Mouse (Mus musculus): ENCODE measurements around the gene Ssrp1. TPM values are rescaled to one million over a fixed set of nuclear protein-coding genes. Genes with fewer than 3 reads are reported as not detected.

Gene Ssrp1
- total and polyA plus RNA-seq, 2 experiments from 2014 or later: 141 to 178 TPM

- 28% methylated on average over 5 of the region's 5 CpGs for WGBS
- Histone ChIP-seq H3K27ac (no peak overlapping the region), H3K27me3 (ENCODE audit: insufficient read depth, low read length) (no peaks in the 10 kb centered on the region), H3K4me3 (ENCODE audit: low read length) (no peak overlapping the region), H3K36me3 (ENCODE audit: insufficient read depth, low read length) (no peaks in the 10 kb centered on the region), H3K9ac (replicated peaks; ENCODE audit: low read length) (no peak overlapping the region), H3K4me1 (ENCODE audit: insufficient read depth, low read length) (no peaks in the 10 kb centered on the region), H3K9me3 (ENCODE audit: low read length) (no peaks in the 10 kb centered on the region), H3K4me2 (ENCODE audit: low read depth, low read length) (no peak overlapping the region)
- ATAC-seq: no peak
- DNase-seq (ENCODE audit: low spot score): no peak
- TF ChIP-seq CTCF (IDR thresholded peaks at IDR 0.05; ENCODE audit: low read depth): no peak
These were observed 58.9 kb downstream of the Ssrp1 start for GRCm38 (mm10) chr2:85095906-85096305.

Other genes with a start within 250 kb of the Ssrp1 start
- gene Ube2l6, start 238.4 kb upstream of the Ssrp1 start, total RNA-seq (2014; rRNA removed): 12.8 and 22.6 TPM in 2 replicates
- gene Ube2l6, start 238.4 kb upstream of the Ssrp1 start, polyA plus RNA-seq (2015; fragmentation: Nextera tagmentation; extraction: Ambion mirVana): 16.8 and 17.7 TPM in 2 replicates
- gene Smtnl1, start 214.6 kb upstream of the Ssrp1 start, total RNA-seq (2014; rRNA removed): 0.75 TPM in 1 of 2 replicates, not detected in the other
- gene Smtnl1, start 214.6 kb upstream of the Ssrp1 start, polyA plus RNA-seq (2015; fragmentation: Nextera tagmentation; extraction: Ambion mirVana): not detected in 2 replicates
- 44.5 and 57.3 TPM in 2 replicates for gene Timm10, start 210.2 kb upstream of the Ssrp1 start, total RNA-seq (2014; rRNA removed)
- 82.5 and 91.7 TPM in 2 replicates for gene Timm10, start 210.2 kb upstream of the Ssrp1 start, polyA plus RNA-seq (2015; fragmentation: Nextera tagmentation; extraction: Ambion mirVana)
- gene Slc43a1, start 198.4 kb upstream of the Ssrp1 start, total RNA-seq (2014; rRNA removed): 5.8 and 9.3 TPM in 2 replicates
- gene Slc43a1, start 198.4 kb upstream of the Ssrp1 start, polyA plus RNA-seq (2015; fragmentation: Nextera tagmentation; extraction: Ambion mirVana): 1.3 and 1.5 TPM in 2 replicates
- 10.1 and 12.2 TPM in 2 replicates for gene Rtn4rl2, start 150.5 kb upstream of the Ssrp1 start, total RNA-seq (2014; rRNA removed)
- gene Rtn4rl2, start 150.5 kb upstream of the Ssrp1 start, polyA plus RNA-seq (2015; fragmentation: Nextera tagmentation; extraction: Ambion mirVana): 4.2 and 4.3 TPM in 2 replicates
- 4.9 and 9.7 TPM in 2 replicates for gene Slc43a3, start 100.7 kb upstream of the Ssrp1 start, total RNA-seq (2014; rRNA removed)
- 4.1 and 6.4 TPM in 2 replicates for gene Slc43a3, start 100.7 kb upstream of the Ssrp1 start, polyA plus RNA-seq (2015; fragmentation: Nextera tagmentation; extraction: Ambion mirVana)
- not detected in 2 replicates for gene Prg2, start 56.8 kb upstream of the Ssrp1 start, total RNA-seq (2014; rRNA removed)
- gene Prg2, start 56.8 kb upstream of the Ssrp1 start, polyA plus RNA-seq (2015; fragmentation: Nextera tagmentation; extraction: Ambion mirVana): not detected in 2 replicates
- not detected in 2 replicates for gene Prg3, start 49.0 kb upstream of the Ssrp1 start, total RNA-seq (2014; rRNA removed)
- gene Prg3, start 49.0 kb upstream of the Ssrp1 start, polyA plus RNA-seq (2015; fragmentation: Nextera tagmentation; extraction: Ambion mirVana): not detected in 2 replicates
- 1.1 and 1.7 TPM in 2 replicates for gene P2rx3, start 228 bp downstream of the Ssrp1 start, total RNA-seq (2014; rRNA removed)
- gene P2rx3, start 228 bp downstream of the Ssrp1 start, polyA plus RNA-seq (2015; fragmentation: Nextera tagmentation; extraction: Ambion mirVana): 2.6 and 3.3 TPM in 2 replicates
- 70.0 and 113 TPM in 2 replicates for gene Tnks1bp1, start 10.8 kb downstream of the Ssrp1 start, total RNA-seq (2014; rRNA removed)
- gene Tnks1bp1, start 10.8 kb downstream of the Ssrp1 start, polyA plus RNA-seq (2015; fragmentation: Nextera tagmentation; extraction: Ambion mirVana): 17.4 and 19.3 TPM in 2 replicates
- gene Aplnr, start 99.0 kb downstream of the Ssrp1 start, total RNA-seq (2014; rRNA removed): 22.2 and 24.2 TPM in 2 replicates
- gene Aplnr, start 99.0 kb downstream of the Ssrp1 start, polyA plus RNA-seq (2015; fragmentation: Nextera tagmentation; extraction: Ambion mirVana): 21.0 and 22.1 TPM in 2 replicates
- gene Lrrc55, start 160.0 kb downstream of the Ssrp1 start, total RNA-seq (2014; rRNA removed): 27.3 and 33.7 TPM in 2 replicates
- 9.0 and 9.7 TPM in 2 replicates for gene Lrrc55, start 160.0 kb downstream of the Ssrp1 start, polyA plus RNA-seq (2015; fragmentation: Nextera tagmentation; extraction: Ambion mirVana)

Measured in hindbrain, postnatal 0 days (tissue).